Comparison of ENCODE assay signal across 7 mouse cellular contexts in genomic region chr6:124768704-124769044, GRCm38 (mm10). TPM values are rescaled to one million over a fixed set of nuclear protein-coding genes. Genes with fewer than 3 reads are reported as not detected.
A peak's percentile ranks its signal among the peaks of the same experiment; 100 is the strongest.
DNase-seq lines count a peak whose midpoint lies in the region; ATAC-seq and TF ChIP-seq lines count a peak whose summit lies in the region.

No protein-coding gene starts in this region.

- WGBS in lung, embryonic 16.5 days, result 6% methylated on average over 9 of the region's 9 CpGs
- 3% methylated on average over 9 of the region's 9 CpGs for WGBS in forebrain, embryonic 10.5 days
- 3% methylated on average over 9 of the region's 9 CpGs for WGBS in limb, embryonic 14.5 days
- 7% methylated on average over 9 of the region's 9 CpGs for WGBS in stomach, embryonic 15.5 days

- no peak for TF ChIP-seq POLR2A in limb, embryonic 14.5 days (IDR thresholded peaks at IDR 0.05; ENCODE audit: borderline replicate concordance, extremely low read depth, insufficient read depth, insufficient read length)

- H3K27me3 ChIP-seq in lung, embryonic 16.5 days (ENCODE audit: control insufficient read depth, insufficient read depth, low read depth, low read length), result peaks cover 3% of the 10 kb centered on the region
- peaks cover 80% of the 10 kb centered on the region for H3K27me3 ChIP-seq in forebrain, embryonic 10.5 days (ENCODE audit: poor library complexity, severe bottlenecking)
- peaks cover 8% of the 10 kb centered on the region; the same call in 1 of the 2 replicates for H3K27me3 ChIP-seq in limb, embryonic 14.5 days (ENCODE audit: control insufficient read depth, insufficient read depth, low read length)
- H3K27me3 ChIP-seq in stomach, embryonic 15.5 days (replicated peaks), result peaks cover 7% of the 10 kb centered on the region; the same call in 1 of the 2 replicates

- no peaks in the 10 kb centered on the region for H3K9me3 ChIP-seq in lung, embryonic 16.5 days (ENCODE audit: control insufficient read depth, low read length)
- H3K9me3 ChIP-seq in forebrain, embryonic 10.5 days, result no peaks in the 10 kb centered on the region
- H3K9me3 ChIP-seq in limb, embryonic 14.5 days (ENCODE audit: control insufficient read depth, low read length), result no peaks in the 10 kb centered on the region
- H3K9me3 ChIP-seq in stomach, embryonic 15.5 days, result no peaks in the 10 kb centered on the region

- no peak for ATAC-seq in lung, embryonic 16.5 days (ENCODE audit: low read depth)
- no peak for ATAC-seq in limb, embryonic 14.5 days (ENCODE audit: low FRiP score, low read depth)
- no peak for ATAC-seq in stomach, embryonic 15.5 days (ENCODE audit: insufficient read depth, low FRiP score, low read depth)

- peak overlapping the region; percentile 69 for H3K9ac ChIP-seq in lung, embryonic 16.5 days (ENCODE audit: low read length)
- H3K9ac ChIP-seq in limb, embryonic 14.5 days (ENCODE audit: low read depth, low read length, severe bottlenecking), result peak overlapping the region; percentile 68; the same call in 1 of the 2 replicates
- H3K9ac ChIP-seq in stomach, embryonic 15.5 days, result no peak overlapping the region

- no peaks in the 10 kb centered on the region for H3K36me3 ChIP-seq in lung, embryonic 16.5 days (ENCODE audit: control insufficient read depth, insufficient read depth, low read length)
- H3K36me3 ChIP-seq in forebrain, embryonic 10.5 days (replicated peaks), result no peaks in the 10 kb centered on the region
- H3K36me3 ChIP-seq in limb, embryonic 14.5 days (ENCODE audit: control insufficient read depth, insufficient read depth, low read length), result no peaks in the 10 kb centered on the region
- no peaks in the 10 kb centered on the region for H3K36me3 ChIP-seq in stomach, embryonic 15.5 days

- H3K4me1 ChIP-seq in lung, embryonic 16.5 days (replicated peaks; ENCODE audit: control insufficient read depth, insufficient read depth, low read length), result peaks cover 12% of the 10 kb centered on the region; the same call in 1 of the 2 replicates
- H3K4me1 ChIP-seq in forebrain, embryonic 10.5 days, result peaks cover 45% of the 10 kb centered on the region
- H3K4me1 ChIP-seq in limb, embryonic 14.5 days (ENCODE audit: control insufficient read depth, insufficient read depth, low read length), result peaks cover 12% of the 10 kb centered on the region; the same call in 1 of the 2 replicates
- H3K4me1 ChIP-seq in stomach, embryonic 15.5 days, result peaks cover 18% of the 10 kb centered on the region

- no peak overlapping the region for H3K27ac ChIP-seq in lung, embryonic 16.5 days (ENCODE audit: low read length)
- peak overlapping the region; percentile 81; the same call in 1 of the 2 replicates for H3K27ac ChIP-seq in forebrain, embryonic 10.5 days
- H3K27ac ChIP-seq in limb, embryonic 14.5 days (replicated peaks; ENCODE audit: low read depth, low read length), result no peak overlapping the region
- no peak overlapping the region for H3K27ac ChIP-seq in stomach, embryonic 15.5 days

- H3K4me2 ChIP-seq in lung, embryonic 16.5 days (ENCODE audit: low read depth, low read length), result peak overlapping the region; percentile 95
- H3K4me2 ChIP-seq in limb, embryonic 14.5 days (replicated peaks; ENCODE audit: low read depth, low read length, severe bottlenecking), result peak overlapping the region; percentile 91
- peak overlapping the region; percentile 95 for H3K4me2 ChIP-seq in stomach, embryonic 15.5 days

- peak overlapping the region; percentile 56 for H3K4me3 ChIP-seq in lung, embryonic 16.5 days (ENCODE audit: low read length)
- H3K4me3 ChIP-seq in forebrain, embryonic 10.5 days, result peak overlapping the region; percentile 64
- peak overlapping the region; percentile 57 for H3K4me3 ChIP-seq in limb, embryonic 14.5 days (replicated peaks; ENCODE audit: low read length)
- H3K4me3 ChIP-seq in stomach, embryonic 15.5 days (replicated peaks), result peak overlapping the region; percentile 56

- no peak for DNase-seq in lung, postnatal 4 days
- no peak for DNase-seq in forebrain, embryonic 10.5 days (ENCODE audit: extremely low spot score, low spot score)
- no peak for DNase-seq in limb, embryonic 14.5 days (ENCODE audit: low spot score)
- DNase-seq in ovary, postnatal 36 days (ENCODE audit: low spot score), result no peak
- no peak for DNase-seq in adrenal gland, postnatal 4 days (ENCODE audit: low spot score in 2 of 2)

RNA-seq across cellular contexts. Expression of gene Eno2, which starts 0.8 kb away (rescaled TPM):
- 3.5 and 4.7 TPM in 2 replicates for polyA plus RNA-seq in lung, embryonic 16.5 days (2015; fragmentation: Nextera tagmentation; extraction: Ambion mirVana)
- polyA plus RNA-seq in forebrain, embryonic 10.5 days (2016; fragmentation: Nextera tagmentation; extraction: Ambion mirVana), result 4.0 and 4.4 TPM in 2 replicates
- 21.7 and 25.3 TPM in 2 replicates for polyA plus RNA-seq in limb, embryonic 14.5 days (2012; rRNA removed)
- polyA plus RNA-seq in limb, embryonic 14.5 days (2014; fragmentation: Nextera tagmentation; extraction: Ambion mirVana), result 6.0 and 10.2 TPM in 2 replicates
- polyA plus RNA-seq in stomach, embryonic 15.5 days (2015; fragmentation: Nextera tagmentation; extraction: Ambion mirVana), result 5.3 and 6.9 TPM in 2 replicates
- total RNA-seq in adrenal gland, postnatal 4 days (2021), result 10 to 100 TPM; 17.9 to 28.3 TPM

RNA-seq across cellular contexts. Expression of gene Lrrc23, which starts 10.9 kb away (rescaled TPM):
- 34.0 and 44.7 TPM in 2 replicates for polyA plus RNA-seq in lung, embryonic 16.5 days (2015; fragmentation: Nextera tagmentation; extraction: Ambion mirVana)
- polyA plus RNA-seq in forebrain, embryonic 10.5 days (2016; fragmentation: Nextera tagmentation; extraction: Ambion mirVana), result 4.9 and 5.3 TPM in 2 replicates
- polyA plus RNA-seq in limb, embryonic 14.5 days (2012; rRNA removed), result 1.1 TPM in 2 replicates
- 0.88 and 1.2 TPM in 2 replicates for polyA plus RNA-seq in limb, embryonic 14.5 days (2014; fragmentation: Nextera tagmentation; extraction: Ambion mirVana)
- 0.35 and 1.3 TPM in 2 replicates for polyA plus RNA-seq in stomach, embryonic 15.5 days (2015; fragmentation: Nextera tagmentation; extraction: Ambion mirVana)
- not detected for total RNA-seq in adrenal gland, postnatal 4 days (2021)

RNA-seq across cellular contexts. Expression of gene Atn1, which starts 12.3 kb away (rescaled TPM):
- polyA plus RNA-seq in lung, embryonic 16.5 days (2015; fragmentation: Nextera tagmentation; extraction: Ambion mirVana), result 14.0 and 14.7 TPM in 2 replicates
- polyA plus RNA-seq in forebrain, embryonic 10.5 days (2016; fragmentation: Nextera tagmentation; extraction: Ambion mirVana), result 12.5 and 14.2 TPM in 2 replicates
- 102 and 141 TPM in 2 replicates for polyA plus RNA-seq in limb, embryonic 14.5 days (2012; rRNA removed)
- polyA plus RNA-seq in limb, embryonic 14.5 days (2014; fragmentation: Nextera tagmentation; extraction: Ambion mirVana), result 14.6 and 19.4 TPM in 2 replicates
- 13.9 and 16.2 TPM in 2 replicates for polyA plus RNA-seq in stomach, embryonic 15.5 days (2015; fragmentation: Nextera tagmentation; extraction: Ambion mirVana)
- 100 to 1,000 TPM in 1 of 2 experiments, 10 to 100 TPM in 1; 99.7 to 111 TPM for total RNA-seq in adrenal gland, postnatal 4 days (2021)

RNA-seq across cellular contexts. Expression of gene Gm45234, which starts 12.9 kb away (rescaled TPM):
- not detected in 2 replicates for polyA plus RNA-seq in lung, embryonic 16.5 days (2015; fragmentation: Nextera tagmentation; extraction: Ambion mirVana)
- polyA plus RNA-seq in forebrain, embryonic 10.5 days (2016; fragmentation: Nextera tagmentation; extraction: Ambion mirVana), result not detected in 2 replicates
- not detected in 2 replicates for polyA plus RNA-seq in limb, embryonic 14.5 days (2012; rRNA removed)
- polyA plus RNA-seq in limb, embryonic 14.5 days (2014; fragmentation: Nextera tagmentation; extraction: Ambion mirVana), result not detected in 2 replicates
- polyA plus RNA-seq in stomach, embryonic 15.5 days (2015; fragmentation: Nextera tagmentation; extraction: Ambion mirVana), result not detected in 2 replicates
- 1 to 10 TPM in 1 of 2 experiments, not detected in 1; 2.2 TPM for total RNA-seq in adrenal gland, postnatal 4 days (2021)

RNA-seq across cellular contexts. Expression of gene Grcc10, which starts 27.5 kb away (rescaled TPM):
- 430 and 446 TPM in 2 replicates for polyA plus RNA-seq in lung, embryonic 16.5 days (2015; fragmentation: Nextera tagmentation; extraction: Ambion mirVana)
- 397 and 415 TPM in 2 replicates for polyA plus RNA-seq in forebrain, embryonic 10.5 days (2016; fragmentation: Nextera tagmentation; extraction: Ambion mirVana)
- polyA plus RNA-seq in limb, embryonic 14.5 days (2012; rRNA removed), result 285 and 290 TPM in 2 replicates
- polyA plus RNA-seq in limb, embryonic 14.5 days (2014; fragmentation: Nextera tagmentation; extraction: Ambion mirVana), result 438 and 458 TPM in 2 replicates
- polyA plus RNA-seq in stomach, embryonic 15.5 days (2015; fragmentation: Nextera tagmentation; extraction: Ambion mirVana), result 331 and 401 TPM in 2 replicates
- total RNA-seq in adrenal gland, postnatal 4 days (2021), result 100 to 1,000 TPM; 313 TPM
